Comparison of ENCODE assay signal across 8 mouse cellular contexts in the genomic region with DNA sequence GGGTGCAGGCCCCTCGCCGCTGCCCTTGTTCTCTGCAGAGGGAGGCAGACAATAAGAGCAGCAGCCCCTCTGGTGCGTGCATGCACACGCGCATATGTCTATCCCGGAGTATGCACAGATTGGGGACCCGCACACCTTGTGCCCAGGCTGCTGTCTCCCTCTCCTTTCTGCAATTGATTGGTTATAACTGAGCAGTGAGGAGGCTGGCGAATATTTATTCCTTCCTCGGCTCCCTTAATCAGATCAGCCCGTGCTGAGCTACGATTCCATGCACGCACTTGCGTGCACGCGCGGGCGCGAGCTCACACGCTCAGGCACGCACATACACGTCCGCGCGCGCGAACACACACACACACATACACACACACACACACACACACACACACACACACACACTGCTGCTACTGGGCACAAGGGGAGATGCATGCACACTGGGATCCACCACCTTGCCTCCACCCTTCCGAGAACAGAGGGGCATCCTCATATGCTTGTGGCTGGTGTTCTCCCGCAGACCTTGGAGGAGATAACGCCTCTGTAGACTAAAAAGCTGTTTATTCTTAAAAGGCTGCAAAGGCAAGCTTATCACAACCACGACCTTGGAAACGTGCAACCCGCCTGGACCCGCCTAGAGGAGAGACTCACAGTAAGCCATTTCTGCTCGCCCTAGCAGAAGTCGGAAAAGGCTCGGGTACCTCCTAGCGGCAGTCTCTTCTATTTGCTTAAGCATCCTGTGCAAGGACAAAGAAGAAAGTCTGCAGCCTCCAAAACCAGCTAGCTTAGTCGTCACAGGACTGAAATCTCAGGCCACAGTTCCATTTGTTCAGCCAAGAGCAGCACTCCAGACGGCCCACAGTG. TPM values are rescaled to one million over a fixed set of nuclear protein-coding genes. Genes with fewer than 3 reads are reported as not detected.
DNase-seq lines count a peak whose midpoint lies in the region; ATAC-seq and TF ChIP-seq lines count a peak whose summit lies in the region.

No protein-coding gene starts in this region.

- DNase-seq in NIH3T3 (ENCODE audit: low read depth), result peak; percentile 40
- DNase-seq in cerebellum, adult 18-20 months, result peak; percentile 85 to 93
- DNase-seq in forelimb bud, embryonic 11.5 days (ENCODE audit: low read depth, low spot score), result peak; percentile 85
- peak; percentile 94 for DNase-seq in hindbrain, postnatal 0 days (ENCODE audit: low spot score)
- peak; percentile 78 for DNase-seq in left cerebral cortex, adult 11 months (ENCODE audit: low spot score)
- peak; percentile 47 for DNase-seq in lung, postnatal 14 days
- peak; percentile 89 for DNase-seq in retina, embryonic 14.5 days (ENCODE audit: low spot score)
- peak; percentile 23 for DNase-seq in urinary bladder, postnatal 25 days (ENCODE audit: low spot score)

- peak overlapping the region; percentile 86 for H3K4me2 ChIP-seq in hindbrain, postnatal 0 days (ENCODE audit: low read depth, low read length)

- H3K9ac ChIP-seq in hindbrain, postnatal 0 days (replicated peaks; ENCODE audit: low read length), result peak overlapping the region; percentile 86

- WGBS in hindbrain, postnatal 0 days, result under 1% methylated on average over 39 of the region's 39 CpGs

- H3K36me3 ChIP-seq in hindbrain, postnatal 0 days (ENCODE audit: insufficient read depth, low read length), result no peaks in the 10 kb centered on the region

- H3K4me1 ChIP-seq in hindbrain, postnatal 0 days (ENCODE audit: insufficient read depth, low read length), result peaks cover 9% of the 10 kb centered on the region

- H3K9me3 ChIP-seq in hindbrain, postnatal 0 days (ENCODE audit: low read length), result no peaks in the 10 kb centered on the region

- ATAC-seq in hindbrain, postnatal 0 days, result peak; percentile 92

- peak overlapping the region; percentile 70 for H3K4me3 ChIP-seq in hindbrain, postnatal 0 days (ENCODE audit: low read length)

- H3K27ac ChIP-seq in hindbrain, postnatal 0 days, result peak overlapping the region; percentile 96

- no peaks in the 10 kb centered on the region for H3K27me3 ChIP-seq in hindbrain, postnatal 0 days (ENCODE audit: insufficient read depth, low read length)

- TF ChIP-seq CTCF in hindbrain, postnatal 0 days (IDR thresholded peaks at IDR 0.05; ENCODE audit: low read depth), result peak; percentile 86

RNA-seq across cellular contexts. Expression of a gene that starts 0.5 kb away (rescaled TPM):
- 14.8 and 18.0 TPM in 2 replicates for total RNA-seq in hindbrain, postnatal 0 days (2014; rRNA removed)
- polyA plus RNA-seq in hindbrain, postnatal 0 days (2015; fragmentation: Nextera tagmentation; extraction: Ambion mirVana), result 3.2 and 3.7 TPM in 2 replicates

Comparison
In these comparisons a context has a peak if more than half of its experiments do, and no peak if none do; other contexts are left out.
1. Peak in every context shown above with its lines: DNase-seq, ATAC-seq, H3K4me3 ChIP-seq and H3K27ac ChIP-seq.
2. DNase-seq: peak in every context shown above with its lines; median percentile 94 in hindbrain, postnatal 0 days; 89 in cerebellum, adult 18-20 months; 89 in retina, embryonic 14.5 days; 85 in forelimb bud, embryonic 11.5 days; 78 in left cerebral cortex, adult 11 months; 47 in lung, postnatal 14 days; 40 in NIH3T3; 23 in urinary bladder, postnatal 25 days.